Mouse (Mus musculus) heart, adult 2 months (tissue): ENCODE results near the gene Naa16.

Experiments
- CTCF ChIP-seq: fragments of 200-600 bp; IDR thresholded peaks from 2 replicates; pipeline ENCODE4 v1.8.1; 2022; ENCODE audit warnings: antibody characterized with exemption, mild to moderate bottlenecking, moderate library complexity
- POLR2A ChIP-seq: fragments of 200-500 bp; IDR thresholded peaks from 2 replicates; pipeline ENCODE4 v1.6.1; 2011; ENCODE audit warnings: mild to moderate bottlenecking, low read depth, low read length, control low read depth; ENCODE audit not compliant: insufficient read depth

GRCm38 (mm10) chr14:79275870-79276395 is 114.6 kb downstream of the Naa16 start:
- TF ChIP-seq CTCF (no peak), POLR2A (no peak)
